Mouse (Mus musculus): ENCODE data around the gene Dnm3. TPM values are rescaled to one million over a fixed set of nuclear protein-coding genes. Genes with fewer than 3 reads are reported as not detected.

Dnm3 gene
- total RNA-seq, 2 experiments from 2014 or later = 5.3 to 8.6 TPM

- no peak for DNase-seq
- intact Hi-C loops (cut with DNase I) = no loop called here
These were observed 141.2 kb downstream of the Dnm3 start for GRCm38 (mm10) chr1:162336640-162337039.

GRCm38 (mm10) chr1:162336224-162336623 is 141.6 kb downstream of the Dnm3 start:
- intact Hi-C loops (cut with DNase I) = no loop called here

GRCm38 (mm10) chr1:162328673-162329072 is 149.2 kb downstream of the Dnm3 start:
- intact Hi-C loops (cut with DNase I) = no loop called here
- DNase-seq = no peak

More at GRCm38 (mm10) chr1:162336224-162336623, 141.6 kb downstream of the Dnm3 start:
- DNase-seq = no peak

GRCm38 (mm10) chr1:162327631-162328030 is 150.2 kb downstream of the Dnm3 start:
- DNase-seq = no peak
- intact Hi-C loops (cut with DNase I) = no loop called here

GRCm38 (mm10) chr1:162324412-162324811 is 153.4 kb downstream of the Dnm3 start:
- DNase-seq = no peak
- intact Hi-C loops (cut with DNase I) = no loop called here

GRCm38 (mm10) chr1:162323142-162323541 is 154.7 kb downstream of the Dnm3 start:
- DNase-seq = no peak
- intact Hi-C loops (cut with DNase I) = no loop called here

GRCm38 (mm10) chr1:162313451-162314276 is 164.2 kb downstream of the Dnm3 start:
- intact Hi-C loops (cut with DNase I) = loop anchor here (1.0 kb wide), 1 partner anchor 314 kb away; no protein-coding TSS in a partner anchor
- DNase-seq = no peak

GRCm38 (mm10) chr1:162312621-162313020 is 165.2 kb downstream of the Dnm3 start:
- intact Hi-C loops (cut with DNase I) = loop anchor here (1.0 kb wide), 1 partner anchor 313 kb away; no protein-coding TSS in a partner anchor
- no peak for DNase-seq

GRCm38 (mm10) chr1:162312152-162312551 is 165.7 kb downstream of the Dnm3 start:
- intact Hi-C loops (cut with DNase I) = no loop called here

GRCm38 (mm10) chr1:162305247-162305646 is 172.6 kb downstream of the Dnm3 start:
- intact Hi-C loops (cut with DNase I) = no loop called here
- no peak for DNase-seq

More at GRCm38 (mm10) chr1:162312152-162312551, 165.7 kb downstream of the Dnm3 start:
- no peak for DNase-seq

- intact Hi-C loops (cut with DNase I) = no loop called here
- no peak for DNase-seq
These were observed 175.4 kb downstream of the Dnm3 start for GRCm38 (mm10) chr1:162302480-162302879.

GRCm38 (mm10) chr1:162299558-162300319 is 178.1 kb downstream of the Dnm3 start:
- intact Hi-C loops (cut with DNase I) = no loop called here
- DNase-seq = no peak

- DNase-seq = no peak
- intact Hi-C loops (cut with DNase I) = no loop called here
These were observed 179.3 kb downstream of the Dnm3 start for GRCm38 (mm10) chr1:162298527-162298926.

- intact Hi-C loops (cut with DNase I) = no loop called here
- DNase-seq = no peak
These were observed 182.4 kb downstream of the Dnm3 start for GRCm38 (mm10) chr1:162295443-162295842.

GRCm38 (mm10) chr1:162294572-162294910 is 183.3 kb downstream of the Dnm3 start:
- DNase-seq = no peak
- intact Hi-C loops (cut with DNase I) = no loop called here

GRCm38 (mm10) chr1:162293732-162294571 is 183.9 kb downstream of the Dnm3 start:
- intact Hi-C loops (cut with DNase I) = no loop called here

GRCm38 (mm10) chr1:162286910-162287309 is 190.9 kb downstream of the Dnm3 start:
- no peak for DNase-seq
- intact Hi-C loops (cut with DNase I) = no loop called here

More at GRCm38 (mm10) chr1:162293732-162294571, 183.9 kb downstream of the Dnm3 start:
- DNase-seq = no peak

GRCm38 (mm10) chr1:162281981-162282381 is 195.9 kb downstream of the Dnm3 start:
- DNase-seq = no peak
- intact Hi-C loops (cut with DNase I) = no loop called here

- no peak for DNase-seq
- intact Hi-C loops (cut with DNase I) = no loop called here
These were observed 197.8 kb downstream of the Dnm3 start for GRCm38 (mm10) chr1:162280052-162280451.

- DNase-seq = peak in 1 of 2 experiments; percentile 18
- intact Hi-C loops (cut with DNase I) = no loop called here
These were observed 201.8 kb downstream of the Dnm3 start for GRCm38 (mm10) chr1:162276011-162276410.

Measured in gastrocnemius, postnatal 36 days (tissue).